Mouse (Mus musculus): ENCODE measurements around the gene H13. TPM values are rescaled to one million over a fixed set of nuclear protein-coding genes. Genes with fewer than 3 reads are reported as not detected.
A peak's percentile ranks its signal among the peaks of the same experiment; 100 is the strongest.

The H13 gene
- polyA plus RNA-seq, 1 experiment from 2014 or later = 121 TPM

- Histone ChIP-seq H3K9me3 (replicated peaks; ENCODE audit: control insufficient read depth, low read length) (no peaks in the 10 kb centered on the region), H3K36me3 (ENCODE audit: control insufficient read depth, insufficient read depth, low read length) (no peaks in the 10 kb centered on the region), H3K4me3 (replicated peaks; ENCODE audit: low read length) (no peak overlapping the region), H3K27me3 (ENCODE audit: control insufficient read depth, insufficient read depth, low read length) (no peaks in the 10 kb centered on the region), H3K4me2 (ENCODE audit: low read depth, low read length) (no peak overlapping the region; the same call in 1 of the 2 replicates), H3K27ac (ENCODE audit: low read length) (peak overlapping the region; percentile 87), H3K9ac (ENCODE audit: low read length) (peak overlapping the region; percentile 44; the same call in 1 of the 2 replicates), H3K4me1 (ENCODE audit: control insufficient read depth, insufficient read depth, low read length) (peaks cover 56% of the 10 kb centered on the region)
- ATAC-seq (ENCODE audit: insufficient read depth, low FRiP score) = peak; percentile 82
- WGBS = 14% methylated on average over 7 of the region's 7 CpGs
Observed at GRCm38 (mm10) chr2:152729636-152730020, 60.4 kb downstream of the H13 start.

GRCm38 (mm10) chr2:152733201-152733600 is 63.9 kb downstream of the H13 start:
- Histone ChIP-seq H3K4me3 (replicated peaks; ENCODE audit: low read length) (no peak overlapping the region), H3K4me2 (ENCODE audit: low read depth, low read length) (no peak overlapping the region), H3K36me3 (ENCODE audit: control insufficient read depth, insufficient read depth, low read length) (no peaks in the 10 kb centered on the region), H3K27ac (ENCODE audit: low read length) (peak overlapping the region; percentile 97; the same call in 1 of the 2 replicates), H3K9me3 (replicated peaks; ENCODE audit: control insufficient read depth, low read length) (no peaks in the 10 kb centered on the region), H3K4me1 (ENCODE audit: control insufficient read depth, insufficient read depth, low read length) (peaks cover 53% of the 10 kb centered on the region), H3K27me3 (ENCODE audit: control insufficient read depth, insufficient read depth, low read length) (no peaks in the 10 kb centered on the region), H3K9ac (ENCODE audit: low read length) (no peak overlapping the region)
- 69% methylated on average over 2 of the region's 2 CpGs for WGBS
- ATAC-seq (ENCODE audit: insufficient read depth, low FRiP score) = no peak

- H3K4me2 ChIP-seq (ENCODE audit: low read depth, low read length) = peak overlapping the region; percentile 89
- H3K9ac ChIP-seq (ENCODE audit: low read length) = peak overlapping the region; percentile 59
- no peaks in the 10 kb centered on the region for H3K9me3 ChIP-seq (replicated peaks; ENCODE audit: control insufficient read depth, low read length)
- H3K27ac ChIP-seq (ENCODE audit: low read length) = peak overlapping the region; percentile 97
- WGBS = 9% methylated on average over 10 of the region's 10 CpGs
- ATAC-seq (ENCODE audit: insufficient read depth, low FRiP score) = no peak
- no peaks in the 10 kb centered on the region for H3K27me3 ChIP-seq (ENCODE audit: control insufficient read depth, insufficient read depth, low read length)
- H3K4me3 ChIP-seq (replicated peaks; ENCODE audit: low read length) = peak overlapping the region; percentile 67
- H3K4me1 ChIP-seq (ENCODE audit: control insufficient read depth, insufficient read depth, low read length) = peaks cover 47% of the 10 kb centered on the region
- H3K36me3 ChIP-seq (ENCODE audit: control insufficient read depth, insufficient read depth, low read length) = no peaks in the 10 kb centered on the region
Observed at GRCm38 (mm10) chr2:152734501-152734900, 65.2 kb downstream of the H13 start.

GRCm38 (mm10) chr2:152734984-152735383 is 65.7 kb downstream of the H13 start:
- no peaks in the 10 kb centered on the region for H3K27me3 ChIP-seq (ENCODE audit: control insufficient read depth, insufficient read depth, low read length)
- H3K4me3 ChIP-seq (replicated peaks; ENCODE audit: low read length) = peak overlapping the region; percentile 67
- H3K27ac ChIP-seq (ENCODE audit: low read length) = peak overlapping the region; percentile 97
- 0% methylated on average over 28 of the region's 28 CpGs for WGBS
- no peaks in the 10 kb centered on the region for H3K9me3 ChIP-seq (replicated peaks; ENCODE audit: control insufficient read depth, low read length)
- H3K4me2 ChIP-seq (ENCODE audit: low read depth, low read length) = peak overlapping the region; percentile 89
- H3K4me1 ChIP-seq (ENCODE audit: control insufficient read depth, insufficient read depth, low read length) = peaks cover 45% of the 10 kb centered on the region
- no peaks in the 10 kb centered on the region for H3K36me3 ChIP-seq (ENCODE audit: control insufficient read depth, insufficient read depth, low read length)
- peak overlapping the region; percentile 66 for H3K9ac ChIP-seq (ENCODE audit: low read length)
- peak; percentile 87 for ATAC-seq (ENCODE audit: insufficient read depth, low FRiP score)

GRCm38 (mm10) chr2:152736090-152736601 is 66.9 kb downstream of the H13 start, which contains the start of gene Id1:
TSS of gene Id1 (plus strand) at chr2:152736251.
- Histone ChIP-seq H3K9ac (ENCODE audit: low read length) (peak within 1 kb of the TSS; percentile 89), H3K4me3 (replicated peaks; ENCODE audit: low read length) (peak within 1 kb of the TSS; percentile 67), H3K4me1 (ENCODE audit: control insufficient read depth, insufficient read depth, low read length) (peaks cover 51% of the 10 kb centered on the region), H3K4me2 (ENCODE audit: low read depth, low read length) (peak within 1 kb of the TSS; percentile 89), H3K27ac (ENCODE audit: low read length) (peak within 1 kb of the TSS; percentile 97), H3K27me3 (ENCODE audit: control insufficient read depth, insufficient read depth, low read length) (no peaks in the 10 kb centered on the region), H3K9me3 (replicated peaks; ENCODE audit: control insufficient read depth, low read length) (no peaks in the 10 kb centered on the region), H3K36me3 (ENCODE audit: control insufficient read depth, insufficient read depth, low read length) (no peaks in the 10 kb centered on the region)
- under 1% methylated on average over 28 of the region's 28 CpGs for WGBS
- peak; percentile 73 for ATAC-seq (ENCODE audit: insufficient read depth, low FRiP score)

GRCm38 (mm10) chr2:152736748-152737147 is 67.5 kb downstream of the H13 start:
- H3K9ac ChIP-seq (ENCODE audit: low read length) = peak overlapping the region; percentile 89
- ATAC-seq (ENCODE audit: insufficient read depth, low FRiP score) = no peak
- H3K9me3 ChIP-seq (replicated peaks; ENCODE audit: control insufficient read depth, low read length) = no peaks in the 10 kb centered on the region
- H3K4me2 ChIP-seq (ENCODE audit: low read depth, low read length) = peak overlapping the region; percentile 89
- H3K4me3 ChIP-seq (replicated peaks; ENCODE audit: low read length) = peak overlapping the region; percentile 67
- H3K4me1 ChIP-seq (ENCODE audit: control insufficient read depth, insufficient read depth, low read length) = peaks cover 57% of the 10 kb centered on the region
- no peaks in the 10 kb centered on the region for H3K36me3 ChIP-seq (ENCODE audit: control insufficient read depth, insufficient read depth, low read length)
- H3K27ac ChIP-seq (ENCODE audit: low read length) = peak overlapping the region; percentile 97
- WGBS = under 1% methylated on average over 22 of the region's 22 CpGs
- no peaks in the 10 kb centered on the region for H3K27me3 ChIP-seq (ENCODE audit: control insufficient read depth, insufficient read depth, low read length)

- Histone ChIP-seq H3K9me3 (replicated peaks; ENCODE audit: control insufficient read depth, low read length) (no peaks in the 10 kb centered on the region), H3K4me3 (replicated peaks; ENCODE audit: low read length) (peak overlapping the region; percentile 67), H3K4me1 (ENCODE audit: control insufficient read depth, insufficient read depth, low read length) (peaks cover 62% of the 10 kb centered on the region), H3K27me3 (ENCODE audit: control insufficient read depth, insufficient read depth, low read length) (no peaks in the 10 kb centered on the region), H3K4me2 (ENCODE audit: low read depth, low read length) (peak overlapping the region; percentile 89), H3K9ac (ENCODE audit: low read length) (peak overlapping the region; percentile 89), H3K27ac (ENCODE audit: low read length) (peak overlapping the region; percentile 97), H3K36me3 (ENCODE audit: control insufficient read depth, insufficient read depth, low read length) (no peaks in the 10 kb centered on the region)
- WGBS = 12% methylated on average over 10 of the region's 10 CpGs
- ATAC-seq (ENCODE audit: insufficient read depth, low FRiP score) = no peak
Observed at GRCm38 (mm10) chr2:152737306-152738221, 68.3 kb downstream of the H13 start.

GRCm38 (mm10) chr2:152738341-152738740 is 69.1 kb downstream of the H13 start:
- Histone ChIP-seq H3K4me1 (ENCODE audit: control insufficient read depth, insufficient read depth, low read length) (peaks cover 57% of the 10 kb centered on the region), H3K27ac (ENCODE audit: low read length) (peak overlapping the region; percentile 97), H3K9ac (ENCODE audit: low read length) (peak overlapping the region; percentile 89), H3K4me3 (replicated peaks; ENCODE audit: low read length) (peak overlapping the region; percentile 67), H3K27me3 (ENCODE audit: control insufficient read depth, insufficient read depth, low read length) (no peaks in the 10 kb centered on the region), H3K36me3 (ENCODE audit: control insufficient read depth, insufficient read depth, low read length) (no peaks in the 10 kb centered on the region), H3K9me3 (replicated peaks; ENCODE audit: control insufficient read depth, low read length) (no peaks in the 10 kb centered on the region), H3K4me2 (ENCODE audit: low read depth, low read length) (peak overlapping the region; percentile 89)
- no peak for ATAC-seq (ENCODE audit: insufficient read depth, low FRiP score)
- WGBS = 44% methylated on average over 2 of the region's 2 CpGs
